Mouse (Mus musculus): ENCODE results near the gene Meis2.

The Meis2 gene

GRCm38 (mm10) chr2:116067711-116068110 is 2.1 kb upstream of the Meis2 start:
- DNase-seq (ENCODE audit: low read depth) = peak; percentile 56

- peak; percentile 96 for DNase-seq (ENCODE audit: low read depth)
These were observed 1.4 kb upstream of the Meis2 start for GRCm38 (mm10) chr2:116067065-116067497.

- peak; percentile 81 for DNase-seq (ENCODE audit: low read depth)
These were observed 660 bp upstream of the Meis2 start for GRCm38 (mm10) chr2:116066057-116066941.

- peak; percentile 84 for DNase-seq (ENCODE audit: low read depth)
These were observed 582 bp downstream of the Meis2 start for GRCm38 (mm10) chr2:116065057-116065456.

GRCm38 (mm10) chr2:116064521-116064920 is 1.1 kb downstream of the Meis2 start:
- peak; percentile 69 for DNase-seq (ENCODE audit: low read depth)

GRCm38 (mm10) chr2:116063819-116064293 is 1.8 kb downstream of the Meis2 start:
- peak; percentile 71 for DNase-seq (ENCODE audit: low read depth)

DNA sequence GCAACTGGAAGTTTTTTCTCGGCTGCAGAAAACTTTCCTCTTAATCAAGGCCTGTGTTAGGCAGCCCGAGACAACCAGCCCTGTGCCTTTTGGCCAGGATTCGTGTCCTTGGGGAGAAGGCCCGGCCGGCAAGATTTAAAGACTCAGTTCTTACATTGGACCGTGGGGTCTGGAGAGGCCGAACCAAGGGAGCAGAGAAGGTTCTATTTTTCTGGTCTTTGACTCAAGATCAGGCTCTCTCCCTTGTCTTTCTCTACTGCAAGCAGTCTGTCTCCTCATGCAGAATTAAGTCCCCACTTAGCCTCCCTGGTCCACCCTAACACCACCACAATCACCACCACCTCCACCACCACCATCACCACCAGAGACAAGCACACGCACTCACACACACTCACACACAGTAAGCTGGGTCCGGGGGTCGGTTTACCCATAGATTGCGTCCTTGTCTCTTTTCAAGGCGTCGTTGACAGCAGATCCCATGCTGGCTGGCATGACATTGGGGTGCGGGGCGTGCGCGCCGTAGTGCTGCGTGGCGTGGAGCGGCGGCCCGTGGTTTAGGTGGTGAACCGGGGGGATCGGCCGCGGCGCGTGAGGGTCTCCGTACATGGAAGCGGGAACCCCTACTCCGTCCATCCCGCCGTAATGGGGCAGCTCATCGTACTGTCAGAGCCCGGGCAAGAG is 2.7 kb downstream of the Meis2 start:
- DNase-seq (ENCODE audit: low read depth) = peak; percentile 64

GRCm38 (mm10) chr2:116062251-116062651 is 3.4 kb downstream of the Meis2 start:
- DNase-seq (ENCODE audit: low read depth) = peak; percentile 74

- DNase-seq (ENCODE audit: low read depth) = peak; percentile 64
These were observed 4.1 kb downstream of the Meis2 start for GRCm38 (mm10) chr2:116061401-116062021.

DNA sequence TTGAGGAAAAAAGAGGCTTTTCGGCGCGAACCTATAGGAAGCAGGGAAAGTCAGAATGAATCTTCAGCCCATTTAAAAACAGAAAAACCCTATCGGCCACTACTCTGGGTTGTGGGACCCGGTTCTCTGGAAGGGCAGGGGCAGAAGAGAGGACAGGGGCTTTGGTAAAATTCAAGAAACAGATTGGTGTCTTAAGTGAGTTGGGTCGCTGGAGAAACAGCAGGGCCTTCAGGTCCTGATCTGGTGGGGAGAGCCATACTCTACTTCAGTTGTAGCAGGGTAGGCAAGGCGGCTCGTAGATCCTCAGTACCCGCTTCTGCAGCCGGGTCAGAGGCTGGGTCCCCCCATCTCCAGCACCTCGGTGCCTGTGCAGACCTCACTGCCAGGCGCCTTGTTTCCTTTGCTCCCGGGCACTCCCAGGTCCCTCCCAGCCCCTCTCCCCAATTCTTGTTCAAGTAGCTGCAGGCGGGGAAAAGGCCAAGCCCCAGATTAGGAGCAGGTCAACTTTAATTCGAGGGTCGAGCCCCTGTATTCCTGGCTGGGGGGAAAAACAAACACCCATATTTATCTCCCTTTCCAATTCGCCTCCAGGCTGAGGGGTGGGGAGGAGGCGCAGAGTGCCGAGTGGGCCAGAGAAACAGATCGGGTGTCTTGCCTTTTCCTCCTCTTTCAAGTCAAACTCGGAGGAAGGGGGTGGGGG is 4.8 kb downstream of the Meis2 start:
- DNase-seq (ENCODE audit: low read depth) = peak; percentile 47

DNA sequence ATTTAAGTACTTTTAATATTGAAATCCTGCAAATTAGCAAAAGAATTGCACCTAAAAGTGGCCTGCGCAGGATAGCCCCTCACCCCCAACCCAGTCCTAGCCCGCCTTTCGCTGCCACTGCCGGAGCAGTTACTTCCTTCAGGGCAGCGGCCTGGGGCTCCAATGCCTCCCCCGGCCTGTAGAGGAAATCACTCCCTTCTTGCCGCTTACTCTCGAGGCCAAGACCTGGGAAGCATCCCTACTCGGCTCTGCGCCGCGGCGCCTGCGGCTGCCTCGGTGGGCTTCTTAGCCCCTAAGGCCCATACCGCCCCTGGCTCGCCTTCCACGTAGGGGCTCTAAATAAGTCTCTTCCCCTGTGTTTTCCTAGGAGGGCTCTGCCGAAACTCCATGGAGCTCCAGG is 5.4 kb downstream of the Meis2 start:
- DNase-seq (ENCODE audit: low read depth) = peak; percentile 68

DNA sequence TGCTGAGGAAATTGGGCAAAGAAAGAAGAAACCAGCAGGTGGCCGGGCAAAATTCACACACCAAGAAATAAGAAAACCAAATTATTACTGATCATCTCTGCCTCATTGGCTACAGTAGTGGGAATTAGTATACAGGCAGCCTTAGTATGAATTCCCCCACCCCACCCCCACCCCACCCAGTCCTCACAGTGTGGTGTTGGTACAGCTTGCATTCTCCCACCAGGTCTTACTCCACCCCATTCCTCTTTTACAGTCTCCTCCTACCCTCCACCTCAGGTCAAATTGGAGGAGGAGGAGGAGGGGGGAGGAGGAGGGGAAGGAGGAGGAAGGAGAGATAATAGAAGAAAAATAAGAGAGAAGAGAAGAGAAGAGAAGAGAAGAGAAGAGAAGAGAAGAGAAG is 6.0 kb downstream of the Meis2 start:
- peak; percentile 48 for DNase-seq (ENCODE audit: low read depth)

GRCm38 (mm10) chr2:116059066-116059465 is 6.6 kb downstream of the Meis2 start:
- DNase-seq (ENCODE audit: low read depth) = no peak

GRCm38 (mm10) chr2:116058511-116058910 is 7.1 kb downstream of the Meis2 start:
- DNase-seq (ENCODE audit: low read depth) = peak; percentile 29

DNA sequence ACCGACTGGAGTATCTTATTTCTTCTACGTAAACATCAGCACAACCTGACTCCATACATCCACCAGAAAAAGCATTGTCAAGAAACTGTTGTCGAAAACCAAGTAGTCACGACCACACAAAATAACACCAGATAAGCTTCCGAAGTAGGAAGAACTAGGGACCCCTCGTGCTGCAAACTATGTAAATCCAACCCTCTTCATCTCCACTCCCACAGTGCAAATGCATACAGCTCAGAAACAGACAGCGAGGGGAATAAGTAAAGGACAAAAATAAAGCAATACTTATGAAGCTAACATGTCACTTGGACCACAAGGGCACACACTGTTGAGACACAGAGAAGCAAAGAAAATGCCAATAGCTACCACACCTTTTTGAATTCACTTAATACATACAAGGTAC is 8.8 kb downstream of the Meis2 start:
- DNase-seq (ENCODE audit: low read depth) = no peak

DNA sequence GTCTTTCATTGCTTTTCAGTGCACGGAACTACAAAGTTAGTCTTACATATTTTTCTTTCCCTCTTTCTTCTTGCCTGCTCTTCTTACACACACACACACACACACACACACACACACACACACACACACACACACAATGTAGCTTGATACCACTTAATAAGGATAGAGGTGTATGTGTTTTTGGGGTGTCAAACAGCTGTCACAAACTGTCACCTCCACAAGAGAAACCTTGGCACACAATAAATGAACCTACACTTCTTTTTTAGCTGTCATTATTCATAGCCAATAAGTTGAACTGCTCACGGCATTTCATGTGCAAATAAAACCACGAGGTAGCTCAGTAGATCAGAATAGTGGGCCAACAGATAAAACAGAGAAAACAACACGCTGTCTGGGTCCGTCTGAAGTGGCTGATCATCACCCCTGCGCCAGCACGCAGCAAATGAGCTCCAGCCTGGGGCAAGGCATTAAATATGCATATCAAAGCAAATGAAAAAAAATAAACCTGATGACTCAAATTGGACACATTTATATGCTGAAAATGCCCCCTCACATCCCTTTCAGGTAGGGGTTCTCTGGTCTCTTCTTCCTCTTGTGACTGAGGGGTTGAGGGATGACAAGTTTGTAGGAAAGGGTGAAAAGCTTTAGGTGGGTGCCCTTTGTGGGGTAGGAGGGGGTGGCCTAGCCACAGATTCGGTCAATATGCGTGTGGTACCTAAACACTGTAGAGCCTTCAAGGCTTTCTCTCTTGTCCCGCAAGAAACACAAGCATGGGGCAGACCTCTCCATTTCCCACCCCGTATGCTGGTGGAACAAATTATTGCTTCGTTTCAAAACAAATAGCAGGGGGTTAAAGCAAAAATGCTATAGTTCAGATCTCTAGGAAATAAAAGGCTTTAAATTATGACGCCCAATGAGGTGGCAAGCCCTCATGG is 9.7 kb downstream of the Meis2 start:
- DNase-seq (ENCODE audit: low read depth) = no peak

DNA sequence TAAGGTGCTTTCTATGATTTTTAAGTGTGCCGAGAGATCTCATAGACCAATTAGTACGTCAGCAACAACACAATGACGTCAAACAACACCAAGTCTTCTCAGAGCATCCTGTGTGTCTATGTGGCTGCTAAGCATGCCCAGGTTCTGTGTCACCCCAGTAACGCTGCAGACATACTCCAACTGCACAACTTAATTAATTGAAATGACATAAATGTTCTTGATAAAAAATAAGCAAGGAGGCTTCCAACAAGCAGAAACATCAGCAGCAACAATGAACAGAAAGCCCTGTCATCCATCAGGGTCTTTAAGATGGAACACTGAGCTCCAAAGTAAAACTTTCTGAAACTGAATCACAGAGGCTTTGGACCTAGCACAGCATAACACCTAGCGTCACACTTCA is 11.7 kb downstream of the Meis2 start:
- DNase-seq (ENCODE audit: low read depth) = no peak

DNA sequence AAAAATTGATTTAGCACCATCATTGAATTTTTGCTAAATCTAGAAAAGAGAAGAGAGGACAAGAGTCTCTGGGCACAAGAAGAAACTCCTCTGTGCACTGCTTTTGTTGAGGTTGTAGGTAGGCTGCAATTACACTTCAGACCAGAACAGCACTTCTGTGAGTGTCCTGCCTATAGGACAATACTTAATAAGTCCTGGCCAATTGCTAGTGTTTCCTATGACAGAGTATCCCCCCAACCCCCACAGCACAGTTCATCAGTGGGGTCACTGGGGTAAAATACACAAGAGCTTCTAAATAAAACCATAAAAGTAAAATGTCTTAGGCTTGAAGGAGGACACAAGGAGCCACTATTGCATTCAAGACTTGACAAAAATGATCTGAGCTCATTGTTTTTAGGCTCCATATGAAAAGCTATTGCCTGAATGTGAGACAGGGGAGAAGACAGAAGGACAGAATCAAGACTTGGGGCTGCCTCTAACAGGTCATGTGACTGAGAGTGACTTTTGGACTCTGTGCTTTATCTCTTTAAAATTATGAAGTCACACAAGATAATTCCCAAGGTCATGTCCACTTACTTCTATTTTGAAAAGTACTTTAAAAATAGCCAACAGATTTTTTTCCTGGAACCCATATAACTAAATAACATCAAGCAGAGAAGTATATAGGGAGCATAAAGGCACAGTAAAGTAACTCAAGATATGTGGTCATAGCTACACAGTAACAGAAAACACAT is 12.8 kb downstream of the Meis2 start:
- no peak for DNase-seq (ENCODE audit: low read depth)

- DNase-seq (ENCODE audit: low read depth) = no peak
These were observed 13.6 kb downstream of the Meis2 start for GRCm38 (mm10) chr2:116051906-116052614.

DNA sequence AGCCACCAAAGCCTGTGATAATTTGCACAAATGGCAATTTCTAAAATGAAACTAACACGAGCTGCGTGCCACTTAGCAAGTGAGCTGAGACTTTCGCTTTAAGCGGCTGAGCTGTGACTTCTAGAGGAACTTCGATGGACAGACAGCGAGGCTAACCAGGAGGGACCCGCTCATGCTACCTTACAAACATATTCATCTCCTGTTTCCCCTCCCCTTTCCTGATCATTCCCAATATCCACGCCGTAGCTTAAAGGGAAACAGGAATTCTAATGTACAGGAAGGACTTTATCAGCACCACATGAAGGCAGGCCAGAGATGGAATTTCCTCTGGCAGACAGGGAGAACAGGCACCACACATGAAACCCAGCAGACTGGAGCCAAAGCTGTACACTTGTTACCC is 15.9 kb downstream of the Meis2 start:
- no peak for DNase-seq (ENCODE audit: low read depth)

Data from NIH3T3 (cell line).